Mouse (Mus musculus) B cell, adult 2 months (primary cell): ENCODE measurements at regions not wholly inside any gene's neighbourhood (a gene's known extent, or its start where the extent isn't known, plus 50 kb on each side); places are given as distances from the start of the nearest gene placed in this dataset.

Experiments used
- DNase-seq, 2 experiments: peaks; one replicate each; pipeline ENCODE4 v3.0.0; 2022

- DNase-seq, result no peak
Observed at GRCm38 (mm10) chr8:126737032-126737431, 143.2 kb upstream of the Irf2bp2 start.

GRCm38 (mm10) chr8:126736441-126736962 lies 142.7 kb upstream of the Irf2bp2 start:
- no peak for DNase-seq

- peak; percentile 50 to 51 for DNase-seq
Observed at GRCm38 (mm10) chr8:126735488-126736440, 142.0 kb upstream of the Irf2bp2 start.

- DNase-seq, result no peak
Observed at GRCm38 (mm10) chr8:126734743-126735487, 141.1 kb upstream of the Irf2bp2 start.

GRCm38 (mm10) chr8:126733779-126734178 lies 140.0 kb upstream of the Irf2bp2 start:
- DNase-seq, result no peak

- no peak for DNase-seq
Observed at GRCm38 (mm10) chr8:126733307-126733706, 139.5 kb upstream of the Irf2bp2 start.

- no peak for DNase-seq
Observed at GRCm38 (mm10) chr8:126730017-126730631, 136.3 kb upstream of the Irf2bp2 start.

GRCm38 (mm10) chr8:126728987-126729632 lies 135.3 kb upstream of the Irf2bp2 start:
- DNase-seq, result no peak

GRCm38 (mm10) chr8:126728135-126728534 lies 134.3 kb upstream of the Irf2bp2 start:
- DNase-seq, result no peak

GRCm38 (mm10) chr8:126727068-126727467 lies 133.3 kb upstream of the Irf2bp2 start:
- no peak for DNase-seq

- DNase-seq, result no peak
Observed at GRCm38 (mm10) chr8:126723259-126724122, 129.7 kb upstream of the Irf2bp2 start.

GRCm38 (mm10) chr8:126721621-126722020 lies 127.8 kb upstream of the Irf2bp2 start:
- peak; percentile 50 to 51 for DNase-seq

GRCm38 (mm10) chr8:126720473-126721145 lies 126.8 kb upstream of the Irf2bp2 start:
- no peak for DNase-seq

GRCm38 (mm10) chr8:126719748-126720147 lies 126.0 kb upstream of the Irf2bp2 start:
- DNase-seq, result no peak

- no peak for DNase-seq
Observed at GRCm38 (mm10) chr8:126717652-126718155, 123.9 kb upstream of the Irf2bp2 start.

- no peak for DNase-seq
Observed at GRCm38 (mm10) chr8:126715666-126716065, 121.9 kb upstream of the Irf2bp2 start.

- no peak for DNase-seq
Observed at GRCm38 (mm10) chr8:126713602-126714145, 119.9 kb upstream of the Irf2bp2 start.

- DNase-seq, result no peak
Observed at GRCm38 (mm10) chr8:126713181-126713580, 119.4 kb upstream of the Irf2bp2 start.

GRCm38 (mm10) chr8:126712749-126713148 lies 119.0 kb upstream of the Irf2bp2 start:
- no peak for DNase-seq

- no peak for DNase-seq
Observed at GRCm38 (mm10) chr8:126708956-126709355, 115.2 kb upstream of the Irf2bp2 start.
